Mouse (Mus musculus) intestine, embryonic 14.5 days (tissue): ENCODE measurements around the gene Olfr1392. TPM values are rescaled to one million over a fixed set of nuclear protein-coding genes. Genes with fewer than 3 reads are reported as not detected.
A peak's percentile ranks its signal among the peaks of the same experiment; 100 is the strongest.

Experiments
- ATAC-seq: fragments of 200-750 bp; cut with Nextera tagmentation; replicated peaks from 2 replicates; pipeline ENCODE4 v1.8.0; 2017; ENCODE audit warnings: low read depth, moderate number of reproducible peaks, moderate TSS enrichment, moderate library complexity; ENCODE audit not compliant: low FRiP score, low TSS enrichment
- DNase-seq: peaks from one replicate; pipeline ENCODE4 v3.0.0-alpha.2; 2018; ENCODE audit warnings: low spot score
- H3K27ac ChIP-seq: fragments of 300-500 bp; sonication (generic); 2 replicates; pipeline ENCODE4 v1.5.1; 2014; ENCODE audit warnings: low read depth, mild to moderate bottlenecking, control low read depth
- H3K27me3 ChIP-seq: fragments of 300-500 bp; sonication (generic); replicated peaks from 2 replicates; pipeline ENCODE4 v1.6.1; 2014; ENCODE audit warnings: low read length, control low read depth; ENCODE audit not compliant: control insufficient read depth, insufficient read depth
- H3K36me3 ChIP-seq: fragments of 300-500 bp; sonication (generic); 2 replicates; pipeline ENCODE4 v1.6.1; 2014; ENCODE audit warnings: low read length, control low read depth; ENCODE audit not compliant: control insufficient read depth, insufficient read depth
- H3K4me1 ChIP-seq: fragments of 300-500 bp; sonication (generic); replicated peaks from 2 replicates; pipeline ENCODE4 v1.6.1; 2014; ENCODE audit warnings: low read length, control low read depth, mixed read lengths; ENCODE audit not compliant: control insufficient read depth, insufficient read depth
- H3K4me2 ChIP-seq: fragments of 300-500 bp; sonication (generic); 2 replicates; pipeline ENCODE4 v1.6.1; 2014; ENCODE audit warnings: low read length
- H3K4me3 ChIP-seq: fragments of 300-500 bp; sonication (generic); 2 replicates; pipeline ENCODE4 v1.5.1; 2014; ENCODE audit warnings: low read depth, low read length, control low read depth, mixed read lengths
- H3K9ac ChIP-seq: fragments of 300-500 bp; sonication (generic); 2 replicates; pipeline ENCODE4 v1.6.1; 2014; ENCODE audit warnings: mild to moderate bottlenecking, low read length
- H3K9me3 ChIP-seq: fragments of 300-500 bp; sonication (generic); 2 replicates; pipeline ENCODE4 v1.6.1; 2016; ENCODE audit warnings: low read length, control low read depth; ENCODE audit not compliant: control insufficient read depth
- WGBS: fragments of 180-500 bp; shearing (Covaris S2); extraction: QIAGEN DNeasy Blood & Tissue Kit; methylation state at CpG from one replicate; pipeline ENCODE4 v1.1.7; 2014; 5-methylcytosine and 5-hydroxymethylcytosine counted together
- polyA plus RNA-seq: library from polyadenylated mRNA; unstranded; fragments of >200 nt; fragmentation: Nextera tagmentation; extraction: Ambion mirVana; gene quantifications from 2 replicates; pipeline ENCODE4 v1.2.1, GENCODE M21; 2014

The Olfr1392 gene
- polyA plus RNA-seq, 1 experiment from 2014 or later = not detected

DNA sequence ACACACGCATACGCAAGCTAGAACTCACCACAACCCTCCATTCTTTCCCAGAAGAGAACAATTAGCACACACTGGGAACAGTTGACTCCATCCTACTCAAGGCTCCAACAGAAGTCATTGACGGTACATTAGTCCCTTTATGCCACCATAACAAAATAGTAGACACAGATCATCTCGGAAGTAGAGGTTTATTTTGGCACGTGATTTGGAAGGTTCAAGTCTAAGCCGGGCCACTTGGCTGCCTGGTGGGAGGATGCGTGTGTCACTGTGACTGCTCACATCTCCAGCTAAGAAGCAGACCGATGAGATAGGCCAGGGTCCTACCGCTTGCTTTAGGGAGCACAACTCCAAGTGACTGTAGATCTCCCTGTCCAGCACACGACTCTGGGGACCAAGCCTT, 17.8 kb upstream of the Olfr1392 start:
- Histone ChIP-seq H3K27me3 (no peaks in the 10 kb centered on the region), H3K9ac (no peak overlapping the region), H3K4me1 (peaks cover 5% of the 10 kb centered on the region; the same call in 1 of the 2 replicates), H3K36me3 (peaks cover 19% of the 10 kb centered on the region; the same call in 1 of the 2 replicates), H3K27ac (no peak overlapping the region), H3K4me3 (no peak overlapping the region), H3K9me3 (no peaks in the 10 kb centered on the region), H3K4me2 (no peak overlapping the region)
- no peak for ATAC-seq
- WGBS = 87% methylated on average over 10 of the region's 10 CpGs
- no peak for DNase-seq

- Histone ChIP-seq H3K4me3 (no peak overlapping the region), H3K4me1 (peaks cover 5% of the 10 kb centered on the region; the same call in 1 of the 2 replicates), H3K9ac (no peak overlapping the region), H3K27me3 (no peaks in the 10 kb centered on the region), H3K36me3 (peaks cover 19% of the 10 kb centered on the region; the same call in 1 of the 2 replicates), H3K4me2 (no peak overlapping the region), H3K9me3 (no peaks in the 10 kb centered on the region), H3K27ac (no peak overlapping the region; the same call in 1 of the 2 replicates)
- ATAC-seq (no peak), DNase-seq (no peak)
- 52% methylated on average over 15 of the region's 15 CpGs for WGBS
Measured at GRCm38 (mm10) chr11:49267970-49268579, 17.0 kb upstream of the Olfr1392 start.

DNA sequence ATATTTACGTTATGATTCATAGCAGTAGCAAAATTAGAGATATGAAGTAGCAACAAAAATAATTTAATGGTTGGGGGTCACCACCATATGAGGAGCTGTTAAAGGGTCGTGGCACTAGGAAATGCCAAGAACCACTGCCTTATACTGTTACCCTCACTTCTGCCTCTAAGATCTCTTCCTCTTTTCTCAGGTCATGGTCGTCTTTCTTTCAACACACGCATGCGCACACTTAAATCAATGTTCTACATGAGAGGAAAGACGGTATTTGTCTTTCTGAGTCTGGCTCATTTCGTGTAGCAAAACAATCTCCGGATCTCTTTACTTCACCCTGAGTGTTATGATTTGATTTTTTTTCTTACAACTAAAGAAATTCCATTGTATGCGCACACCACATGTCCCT, 15.3 kb upstream of the Olfr1392 start:
- 91% methylated on average over 9 of the region's 9 CpGs for WGBS
- ATAC-seq (no peak), DNase-seq (no peak)
- no peak overlapping the region for H3K27ac ChIP-seq
- H3K4me1 ChIP-seq = peaks cover 5% of the 10 kb centered on the region; the same call in 1 of the 2 replicates
- no peak overlapping the region for H3K9ac ChIP-seq
- no peaks in the 10 kb centered on the region for H3K9me3 ChIP-seq
- H3K4me2 ChIP-seq = no peak overlapping the region
- no peak overlapping the region for H3K4me3 ChIP-seq
- H3K36me3 ChIP-seq = peaks cover 6% of the 10 kb centered on the region; the same call in 1 of the 2 replicates
- H3K27me3 ChIP-seq = no peaks in the 10 kb centered on the region

DNA sequence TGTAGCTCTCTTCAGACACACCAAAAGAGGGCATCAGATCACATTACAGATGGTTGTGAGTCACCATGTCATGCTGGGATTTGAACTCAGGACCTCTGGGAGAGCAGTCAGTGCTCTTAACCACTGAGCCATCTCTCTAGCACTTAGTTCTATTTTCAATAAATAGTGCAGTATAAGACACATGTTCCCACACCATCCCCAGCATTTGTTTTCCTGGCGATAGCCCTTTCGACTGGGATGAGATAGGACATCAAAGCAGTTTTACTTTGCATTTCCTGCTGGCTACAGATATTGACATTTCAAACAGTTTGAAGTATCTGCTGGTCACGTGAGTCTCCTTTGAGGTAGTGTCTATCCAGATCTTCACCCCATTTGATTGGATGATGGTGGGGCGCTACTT, 14.7 kb upstream of the Olfr1392 start:
- no peaks in the 10 kb centered on the region for H3K9me3 ChIP-seq
- H3K4me3 ChIP-seq = no peak overlapping the region
- no peaks in the 10 kb centered on the region for H3K27me3 ChIP-seq
- WGBS = 87% methylated on average over 4 of the region's 4 CpGs
- no peak overlapping the region for H3K9ac ChIP-seq
- no peak overlapping the region for H3K4me2 ChIP-seq
- H3K36me3 ChIP-seq = no peaks in the 10 kb centered on the region
- DNase-seq (no peak), ATAC-seq (no peak)
- H3K27ac ChIP-seq = no peak overlapping the region
- peaks cover 5% of the 10 kb centered on the region; the same call in 1 of the 2 replicates for H3K4me1 ChIP-seq

- Histone ChIP-seq H3K9ac (no peak overlapping the region), H3K4me2 (no peak overlapping the region), H3K27ac (no peak overlapping the region), H3K36me3 (no peaks in the 10 kb centered on the region), H3K4me1 (peaks cover 5% of the 10 kb centered on the region; the same call in 1 of the 2 replicates), H3K4me3 (no peak overlapping the region), H3K9me3 (no peaks in the 10 kb centered on the region), H3K27me3 (no peaks in the 10 kb centered on the region)
- ATAC-seq = 0 out of 2 replicates have a peak, but pooled peaks have one; percentile 3
- 28% methylated on average over 7 of the region's 7 CpGs for WGBS
- peak; percentile 61 for DNase-seq
Measured at GRCm38 (mm10) chr11:49271334-49271733, 13.7 kb upstream of the Olfr1392 start.

DNA sequence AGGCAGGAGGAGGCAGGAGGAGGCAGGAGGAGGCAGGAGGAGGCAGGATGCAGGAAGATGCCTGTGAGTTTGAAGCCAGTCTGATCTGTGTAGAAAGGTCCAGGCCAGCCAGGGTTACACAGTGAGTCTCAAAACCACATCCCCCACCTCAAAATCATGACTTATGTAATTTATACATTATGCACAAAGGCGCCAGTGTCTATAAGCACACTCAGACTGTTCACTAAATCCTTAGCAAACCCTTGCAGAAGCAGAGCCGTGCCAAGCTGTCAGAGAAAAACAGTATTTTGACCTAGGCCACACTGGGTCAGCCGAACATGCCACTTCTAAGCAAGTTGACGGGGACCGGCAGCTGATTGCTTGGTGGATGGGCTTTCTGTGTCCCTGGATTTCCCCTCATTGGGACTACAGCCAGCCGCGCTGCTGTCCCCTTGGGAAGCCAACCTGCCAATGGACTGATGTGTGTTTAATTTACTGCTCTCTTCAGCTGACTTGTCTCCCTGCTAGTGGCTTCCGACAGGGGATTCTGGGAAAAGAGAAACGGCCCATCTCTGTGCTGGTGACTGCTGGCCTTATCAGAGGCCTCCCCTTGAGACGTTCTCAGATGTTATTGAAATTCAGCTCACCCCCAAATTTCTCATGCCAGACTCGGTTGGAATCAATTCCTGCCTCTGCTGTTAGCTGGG, 11.1 kb upstream of the Olfr1392 start:
- Histone ChIP-seq H3K9ac (no peak overlapping the region), H3K4me1 (no peaks in the 10 kb centered on the region)

GRCm38 (mm10) chr11:49278222-49278621, 6.9 kb upstream of the Olfr1392 start, which contains the start of gene Olfr1393:
Olfr1393 (plus strand) TSS chr11:49278304.
- Histone ChIP-seq H3K27me3 (no peaks in the 10 kb centered on the region), H3K4me1 (no peaks in the 10 kb centered on the region), H3K4me2 (no peak within 1 kb of the TSS), H3K9me3 (no peaks in the 10 kb centered on the region), H3K36me3 (no peaks in the 10 kb centered on the region), H3K9ac (no peak within 1 kb of the TSS), H3K4me3 (no peak within 1 kb of the TSS), H3K27ac (no peak within 1 kb of the TSS)
- DNase-seq = no peak
- 82% methylated on average over 3 of the region's 3 CpGs for WGBS
- ATAC-seq = no peak

More for the DNA sequence above, 11.1 kb upstream of the Olfr1392 start:
- 63% methylated on average over 11 of the region's 11 CpGs for WGBS
- Histone ChIP-seq H3K36me3 (no peaks in the 10 kb centered on the region), H3K9me3 (no peaks in the 10 kb centered on the region), H3K4me3 (no peak overlapping the region), H3K4me2 (no peak overlapping the region), H3K27ac (no peak overlapping the region), H3K27me3 (no peaks in the 10 kb centered on the region)
- ATAC-seq (no peak), DNase-seq (no peak)

DNA sequence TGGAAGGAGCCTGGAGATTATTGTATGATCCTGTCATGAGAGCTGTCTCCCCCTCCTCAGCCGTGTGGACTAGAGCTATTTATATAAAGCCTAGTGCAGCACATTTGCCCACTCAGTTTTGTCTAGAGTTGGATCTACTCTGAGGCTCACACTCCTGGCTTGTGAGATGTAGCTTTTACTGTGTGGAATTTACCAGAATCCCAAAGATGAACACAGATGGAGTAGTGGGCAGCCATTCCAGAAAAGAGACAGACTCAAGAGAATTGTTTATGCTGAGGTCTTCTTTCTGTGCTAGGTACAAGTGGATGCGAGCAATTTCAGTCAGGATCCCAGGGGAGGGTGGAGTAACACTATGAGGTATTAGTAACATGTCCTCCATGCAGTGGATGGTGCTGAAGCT, 2.2 kb downstream of the Olfr1392 start:
- no peaks in the 10 kb centered on the region for H3K9me3 ChIP-seq
- no peaks in the 10 kb centered on the region for H3K4me1 ChIP-seq
- 65% methylated on average over 2 of the region's 2 CpGs for WGBS
- DNase-seq (no peak), ATAC-seq (no peak)
- H3K27me3 ChIP-seq = no peaks in the 10 kb centered on the region
- no peak overlapping the region for H3K9ac ChIP-seq
- H3K27ac ChIP-seq = no peak overlapping the region
- H3K4me2 ChIP-seq = no peak overlapping the region
- no peaks in the 10 kb centered on the region for H3K36me3 ChIP-seq
- H3K4me3 ChIP-seq = no peak overlapping the region
